Mouse (Mus musculus) activated CD4-positive, CD25-positive, alpha-beta regulatory T cell, adult 4 months (primary cell): ENCODE data around the gene Lmf2. TPM values are rescaled to one million over a fixed set of nuclear protein-coding genes. Genes with fewer than 3 reads are reported as not detected.

ENCODE experiments used
- ATAC-seq: one replicate; pipeline ENCODE4 v1.8.0; 2017
- polyA plus RNA-seq, 2 experiments: library from polyadenylated mRNA; unstranded; fragments of 100-300 nt; shearing (Covaris generic); gene quantifications; one replicate each; pipeline ENCODE4 v1.2.1; 2017

Gene Lmf2
- 10 to 100 TPM; 20.8 to 38.6 TPM for polyA plus RNA-seq

DNA sequence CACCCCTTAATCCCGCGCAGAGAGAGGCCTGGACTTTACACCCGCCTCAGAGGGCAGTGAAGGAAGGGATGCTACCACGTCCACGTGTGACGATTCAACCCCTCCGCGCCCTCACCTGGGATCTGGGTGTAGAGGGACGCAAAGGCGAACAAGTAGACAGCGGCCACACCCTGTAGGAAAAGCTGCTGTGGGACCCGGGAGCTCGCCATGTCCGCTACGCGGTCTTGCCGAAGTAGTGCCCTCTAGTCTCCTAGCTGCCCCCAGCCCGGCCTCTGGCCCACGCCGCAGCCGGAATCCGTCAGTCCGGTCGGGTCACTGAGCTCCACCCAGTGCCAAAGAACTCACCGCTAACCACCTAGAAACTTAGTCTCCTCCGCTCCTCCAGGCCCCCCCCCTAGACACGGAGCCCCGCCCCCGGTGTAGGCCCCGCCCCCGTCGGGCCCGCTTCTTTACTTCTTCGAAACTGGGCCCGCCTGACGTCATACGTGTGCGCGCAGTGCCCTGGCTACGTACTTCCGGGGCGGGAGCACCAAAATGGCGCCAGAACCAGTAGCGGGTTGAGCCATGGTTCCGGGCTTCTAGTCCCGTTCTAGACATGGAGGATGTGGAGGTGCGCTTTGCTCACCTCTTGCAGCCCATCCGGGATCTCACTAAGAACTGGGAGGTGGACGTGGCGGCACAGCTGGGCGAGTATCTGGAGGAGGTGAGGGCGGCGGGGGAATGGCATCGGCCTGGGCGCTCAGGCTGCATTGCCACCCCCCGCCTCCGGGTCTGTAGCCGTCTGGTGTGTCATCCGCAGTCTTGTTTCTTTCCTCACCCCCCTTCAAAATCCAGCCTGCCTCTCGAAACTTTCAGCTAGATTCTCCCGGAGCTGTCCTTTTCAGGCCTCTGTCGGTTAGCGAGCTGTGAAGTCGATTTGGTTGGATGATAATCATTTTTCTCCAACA is at the start of gene Lmf2, which contains the start of gene Ncaph2:
TSS of gene Lmf2 (minus strand) at position 419 of the 947 bp plus-strand sequence.
TSS of gene Ncaph2 (plus strand) at position 479 of the 947 bp plus-strand sequence.
- ATAC-seq, result peak; percentile 86

GRCm38 (mm10) chr15:89404831-89405623 is 49.6 kb upstream of the Lmf2 start:
- ATAC-seq, result no peak

GRCm38 (mm10) chr15:89402471-89402870 is 47.0 kb upstream of the Lmf2 start:
- no peak for ATAC-seq

DNA sequence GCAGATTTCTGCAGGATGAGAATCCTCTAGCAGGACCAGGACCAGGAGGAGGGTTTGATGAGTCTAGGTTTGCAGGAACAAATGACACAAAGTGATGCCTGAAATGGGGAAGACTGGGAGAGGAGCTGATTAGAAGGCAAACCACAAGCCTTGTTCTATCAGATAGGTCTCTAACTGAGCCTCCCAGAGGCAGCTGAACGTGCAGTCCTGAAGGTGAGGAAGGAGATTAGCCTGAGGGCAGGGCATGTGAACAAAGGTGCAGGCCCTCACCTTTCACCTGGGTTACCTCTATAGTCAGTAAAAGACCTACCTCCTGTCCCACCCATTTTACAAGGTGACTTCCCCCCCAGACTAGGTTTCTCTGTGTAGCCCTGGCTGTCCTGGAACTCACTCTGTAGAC is 44.3 kb upstream of the Lmf2 start:
- no peak for ATAC-seq

- no peak for ATAC-seq
Measured at GRCm38 (mm10) chr15:89398146-89398545, 42.7 kb upstream of the Lmf2 start.

- ATAC-seq, result no peak
Measured at GRCm38 (mm10) chr15:89396883-89397282, 41.4 kb upstream of the Lmf2 start.

- no peak for ATAC-seq
Measured at GRCm38 (mm10) chr15:89390081-89390480, 34.6 kb upstream of the Lmf2 start.

GRCm38 (mm10) chr15:89387127-89387526 is 31.7 kb upstream of the Lmf2 start:
- peak; percentile 72 for ATAC-seq

- no peak for ATAC-seq
Measured at GRCm38 (mm10) chr15:89384617-89385016, 29.2 kb upstream of the Lmf2 start, which contains the start of gene Klhdc7b. Klhdc7b (plus strand) TSS chr15:89384917.

GRCm38 (mm10) chr15:89379429-89379828 is 24.0 kb upstream of the Lmf2 start:
- no peak for ATAC-seq

DNA sequence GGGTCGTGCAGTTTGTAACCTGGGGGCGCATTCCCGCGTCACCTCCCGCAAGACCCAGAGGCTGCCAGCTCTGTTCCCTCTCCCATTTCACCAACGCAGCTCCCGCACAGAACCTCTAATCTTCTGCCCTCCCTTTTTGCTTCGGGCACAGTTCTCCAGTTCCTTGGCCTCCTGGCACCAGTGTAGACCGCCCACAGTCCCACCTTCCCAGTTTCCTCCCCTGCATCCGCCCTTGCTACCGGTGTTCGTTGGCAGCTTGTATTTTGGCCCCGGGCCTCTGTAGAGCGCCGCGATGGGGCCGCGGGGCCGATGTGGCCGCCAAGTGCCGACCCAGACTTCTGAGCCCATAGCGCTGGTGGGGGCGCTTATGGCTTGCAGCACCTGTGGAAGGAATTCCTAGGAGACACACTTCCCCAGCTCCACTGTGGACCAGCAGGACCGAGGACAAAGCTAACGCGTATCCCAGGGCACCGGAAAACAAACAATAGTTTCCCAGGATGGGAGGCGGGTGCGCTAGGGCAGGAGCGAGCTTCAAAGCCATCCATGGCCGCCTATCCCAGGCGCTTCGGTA is 23.5 kb upstream of the Lmf2 start, which contains the start of gene Odf3b:
TSS of gene Odf3b (minus strand) at position 452 of the 571 bp plus-strand sequence.
- ATAC-seq, result peak; percentile 36

DNA sequence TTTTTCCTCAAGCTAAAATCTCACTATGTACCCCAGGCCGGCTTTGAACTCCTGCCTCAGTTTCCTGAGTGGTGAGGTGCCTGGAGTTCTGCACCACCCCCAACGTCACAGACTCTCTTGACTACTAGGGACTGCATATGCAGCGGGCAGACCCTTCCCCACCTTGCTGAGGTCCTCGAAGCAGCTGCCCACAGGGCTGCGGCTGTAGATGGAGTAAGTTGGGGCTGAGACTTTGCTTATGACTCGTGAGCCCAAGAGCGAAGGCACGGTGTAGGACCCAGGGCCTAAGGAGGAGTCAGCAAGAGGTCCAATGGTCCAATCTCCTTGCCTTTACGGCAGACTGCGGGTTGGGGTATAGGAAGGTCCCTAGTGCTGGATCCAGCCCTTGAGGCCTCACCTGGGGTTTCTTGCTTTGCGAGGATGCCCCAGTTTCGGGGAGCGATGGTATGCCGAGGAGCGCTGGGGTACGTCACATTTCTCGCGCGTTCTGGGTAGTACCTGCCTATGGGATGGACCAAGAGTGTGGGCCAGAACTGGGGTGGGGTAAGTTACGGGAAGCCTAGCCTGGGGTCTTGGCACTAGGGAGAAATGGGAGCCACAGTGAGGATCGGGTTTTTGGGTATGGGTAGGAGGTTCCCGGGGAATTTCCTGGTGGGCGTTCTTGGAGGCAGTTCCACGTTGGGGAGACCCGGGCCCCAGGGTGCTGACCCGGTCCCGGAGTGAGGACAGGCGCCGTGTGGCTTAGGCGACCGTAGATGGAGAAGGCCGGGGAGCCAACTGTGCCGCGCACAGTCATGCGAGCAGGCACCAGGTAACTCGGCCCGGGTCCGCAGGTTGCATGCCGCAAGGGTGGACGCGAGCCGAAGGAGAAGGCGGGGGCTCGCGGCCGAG is 22.7 kb upstream of the Lmf2 start:
- ATAC-seq, result no peak

- no peak for ATAC-seq
Measured at GRCm38 (mm10) chr15:89377362-89377761, 21.9 kb upstream of the Lmf2 start.

DNA sequence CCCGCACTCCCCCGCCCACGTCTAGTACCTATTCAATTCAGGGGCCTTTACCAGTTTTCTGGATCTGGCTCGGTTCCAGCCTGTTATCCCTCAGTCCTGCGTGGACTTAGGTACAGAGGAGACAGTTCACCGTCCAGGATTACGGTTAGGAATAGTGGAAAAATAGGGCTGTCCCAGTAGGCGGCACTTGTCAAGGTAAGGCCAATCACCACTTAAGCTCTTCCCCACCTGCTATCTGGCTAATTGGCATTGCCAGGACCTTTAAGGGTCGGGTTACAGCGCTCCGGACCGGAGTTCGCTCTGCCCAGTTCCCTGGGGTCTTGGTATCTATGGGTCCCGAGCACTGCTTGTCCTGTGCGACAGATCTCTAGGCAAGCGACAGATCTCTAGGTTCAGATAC is 21.5 kb upstream of the Lmf2 start, which contains the start of gene Tymp:
TSS of gene Tymp (minus strand) at position 83 of the 400 bp plus-strand sequence.
- ATAC-seq, result no peak

GRCm38 (mm10) chr15:89376040-89376439 is 20.6 kb upstream of the Lmf2 start:
- no peak for ATAC-seq

DNA sequence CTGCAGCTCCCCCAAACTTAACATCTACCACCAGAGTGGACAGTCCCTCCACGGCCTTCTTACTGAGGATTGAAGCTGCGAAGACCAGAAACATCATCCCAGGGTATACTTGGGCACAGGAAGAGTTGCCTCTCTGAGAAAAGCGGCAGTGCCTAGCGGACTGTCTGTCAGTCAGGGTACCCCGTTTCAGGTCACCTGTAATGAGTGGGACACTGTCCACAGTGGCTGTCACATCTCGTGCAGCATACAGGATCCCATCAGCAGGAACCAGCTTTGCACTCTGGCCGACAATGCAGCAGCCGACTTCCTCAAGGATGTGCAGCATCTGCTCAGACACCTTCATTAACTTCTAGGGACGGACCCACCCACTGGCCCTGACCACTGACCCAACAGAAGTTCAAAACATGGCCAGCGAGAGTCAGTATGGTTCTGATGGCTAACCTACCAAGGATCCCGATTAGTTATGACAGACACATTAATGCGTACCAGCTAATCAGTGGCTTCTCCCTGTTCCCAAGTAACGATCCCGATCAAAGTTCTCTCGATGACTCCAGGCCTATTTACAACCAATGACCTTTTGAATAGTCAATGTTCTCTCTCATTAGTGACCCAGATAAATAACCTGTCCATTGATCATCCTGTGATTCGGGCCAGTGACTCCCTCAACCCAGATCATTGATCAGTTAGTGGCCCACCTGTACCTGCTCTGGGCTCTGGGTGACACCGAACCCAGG is 19.5 kb upstream of the Lmf2 start:
- ATAC-seq, result no peak

GRCm38 (mm10) chr15:89374340-89374739 is 18.9 kb upstream of the Lmf2 start:
- ATAC-seq, result no peak

GRCm38 (mm10) chr15:89373762-89374248 is 18.3 kb upstream of the Lmf2 start, which contains the start of gene Sco2:
Sco2 (minus strand) TSS chr15:89373846.
- peak; percentile 51 for ATAC-seq

DNA sequence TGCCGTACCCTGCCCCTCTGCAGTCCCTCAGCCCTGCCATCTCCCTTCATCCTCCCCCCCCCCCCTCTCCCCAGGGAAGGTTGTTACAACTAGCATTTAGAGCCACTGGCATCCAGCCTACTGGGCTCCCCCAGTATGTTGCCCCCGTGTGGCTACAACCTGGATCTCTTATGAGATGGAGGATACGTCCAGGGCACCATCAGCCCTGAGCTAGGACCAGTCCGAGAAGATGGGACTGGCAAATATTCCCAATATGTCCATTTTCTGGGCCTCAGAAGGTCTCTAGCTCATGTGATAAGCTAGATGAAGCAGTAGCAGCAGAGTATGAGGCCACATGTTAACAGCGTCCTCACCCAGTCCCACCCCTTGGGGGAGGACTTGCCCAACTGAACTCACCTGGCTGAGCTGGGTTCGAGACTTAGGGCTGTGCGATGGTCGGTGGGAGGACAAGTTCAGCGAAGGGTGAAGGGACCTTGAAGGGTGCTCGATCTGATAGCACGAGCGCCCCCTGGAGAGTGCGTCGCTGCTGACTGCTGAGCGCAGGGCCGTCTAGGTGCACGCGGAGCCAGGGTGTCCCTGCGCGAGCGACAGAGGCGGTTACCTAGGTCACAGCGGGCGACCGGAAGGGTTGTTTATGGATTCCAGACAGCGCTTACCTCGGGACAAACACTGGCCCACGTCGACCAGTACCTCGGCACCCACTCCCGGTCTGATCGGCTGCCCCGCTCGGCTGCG is 17.7 kb upstream of the Lmf2 start:
- ATAC-seq, result peak; percentile 87

DNA sequence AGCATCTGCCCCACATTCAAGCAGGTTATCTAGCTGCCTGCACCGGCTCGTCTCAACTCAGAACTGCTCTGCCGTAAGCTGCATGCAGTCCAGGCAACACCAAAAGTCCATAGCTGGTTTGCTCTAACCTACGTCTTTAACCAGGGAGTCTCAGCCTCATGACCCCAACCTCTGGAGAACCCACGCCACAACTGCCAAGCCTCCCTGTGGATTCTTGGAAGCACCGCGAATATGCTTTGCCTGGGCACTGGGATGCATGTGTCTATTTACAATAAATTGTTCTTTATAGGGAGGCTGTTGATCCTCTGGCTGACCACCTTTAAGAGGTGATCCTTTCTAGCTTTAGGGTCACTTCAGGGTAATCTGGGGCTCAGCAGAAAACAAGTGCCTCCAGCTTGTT is 17.1 kb upstream of the Lmf2 start:
- ATAC-seq, result no peak
